Mouse (Mus musculus): ENCODE data around the gene Rab6b.
"Not testable (repeated sequence)": the region's sequence is repeated elsewhere in the genome, so short reads cannot be mapped to it uniquely, and the experiment has no call there.

DNA sequence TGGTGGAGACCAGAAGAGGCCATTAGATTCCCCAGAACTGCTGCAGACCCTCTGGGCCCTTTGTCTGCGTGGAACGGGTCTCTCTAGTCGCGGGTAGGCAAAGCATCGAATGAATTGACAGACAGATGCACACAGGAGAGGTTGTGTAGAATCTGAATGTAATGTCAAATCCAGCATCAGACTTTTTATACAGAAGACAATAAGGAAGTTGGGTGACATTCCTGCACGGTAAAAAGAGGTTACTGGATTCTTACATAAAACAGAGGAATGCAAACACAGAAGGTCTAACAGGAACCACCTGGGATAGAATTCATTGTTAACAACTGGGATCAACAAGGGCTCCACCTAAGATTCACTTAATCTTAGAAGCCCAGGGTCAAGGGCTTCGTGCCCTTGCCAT, 43.6 kb downstream of the Rab6b start:
- not testable (repeated sequence) for TF ChIP-seq CTCF (conservative IDR thresholded peaks at IDR 0.05; ENCODE audit: low read length); POU5F1 (IDR thresholded peaks at IDR 0.05; ENCODE audit: borderline replicate concordance, low read length)
